Mouse (Mus musculus): Measurements from ENCODE around the gene Camk2b. TPM values are rescaled to one million over a fixed set of nuclear protein-coding genes. Genes with fewer than 3 reads are reported as not detected.

Camk2b gene
- total RNA-seq, 1 experiment from 2014 or later, result 8.3 TPM

DNA sequence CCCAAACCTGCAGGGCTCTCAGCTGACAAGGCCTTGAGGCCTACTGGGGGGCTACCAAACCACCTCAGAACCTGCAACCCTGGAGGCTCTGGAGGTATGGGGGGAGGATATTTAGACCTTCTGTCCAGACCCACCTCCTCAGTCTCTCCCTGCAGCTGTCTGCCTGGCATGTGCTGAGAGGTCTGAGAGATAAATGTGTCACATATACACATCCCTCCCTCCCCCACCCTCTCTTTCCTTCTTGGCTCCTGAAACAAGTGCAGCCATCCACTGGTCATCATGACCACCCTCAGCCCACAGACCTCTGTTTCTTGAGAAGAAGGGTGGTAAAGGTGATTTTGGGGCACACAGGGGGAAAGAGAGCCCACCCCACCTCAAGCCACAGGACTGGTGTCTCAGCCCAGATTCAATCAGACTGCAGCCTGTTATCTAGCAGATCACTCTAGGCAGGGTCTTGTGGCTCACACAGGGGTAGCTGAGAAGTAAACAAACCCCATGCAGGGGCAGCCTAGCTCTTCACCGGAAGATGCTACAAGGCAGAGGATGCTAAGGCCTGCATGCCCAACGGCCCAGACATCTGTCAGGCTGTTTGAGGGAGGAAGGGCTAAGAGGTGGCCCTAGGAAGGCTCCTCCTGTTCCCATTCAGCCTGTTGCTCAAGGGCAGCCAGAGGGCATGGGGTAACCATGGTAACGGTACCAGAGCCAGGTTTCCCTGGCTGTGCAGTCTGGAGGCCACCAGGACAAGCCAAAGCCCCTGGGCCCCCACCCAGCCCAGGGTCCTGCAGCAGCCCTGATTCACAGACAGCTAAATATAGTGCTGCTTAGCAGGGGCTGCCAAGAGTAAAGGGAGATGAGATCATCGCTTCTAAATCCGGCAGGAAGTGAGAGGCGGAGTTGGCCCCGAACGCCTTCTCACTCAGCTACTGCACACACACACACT is 66.1 kb downstream of the Camk2b start:
- ATAC-seq (replicated peaks; ENCODE audit: insufficient number of reproducible peaks, low FRiP score, low TSS enrichment, poor library complexity, severe bottlenecking), result 0 out of 2 replicates have a peak, but pooled peaks have one; percentile 7

DNA sequence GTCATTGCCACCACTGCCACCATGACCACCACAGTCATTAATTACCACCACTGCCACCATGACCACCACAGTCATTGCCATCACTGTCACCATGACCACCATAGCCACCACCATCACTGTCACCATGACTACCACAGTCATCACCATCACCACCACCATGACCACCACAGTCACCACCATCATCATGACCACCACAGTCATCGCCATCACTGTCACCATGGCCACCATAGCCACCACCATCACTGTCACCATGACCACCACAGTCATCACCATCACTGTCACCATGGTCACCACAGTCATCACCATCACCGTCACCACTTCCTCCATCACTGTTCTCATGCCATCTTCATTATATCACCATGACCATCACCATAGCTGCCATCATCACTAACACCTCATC is 67.7 kb downstream of the Camk2b start:
- ATAC-seq (replicated peaks; ENCODE audit: insufficient number of reproducible peaks, low FRiP score, low TSS enrichment, poor library complexity, severe bottlenecking), result no peak

DNA sequence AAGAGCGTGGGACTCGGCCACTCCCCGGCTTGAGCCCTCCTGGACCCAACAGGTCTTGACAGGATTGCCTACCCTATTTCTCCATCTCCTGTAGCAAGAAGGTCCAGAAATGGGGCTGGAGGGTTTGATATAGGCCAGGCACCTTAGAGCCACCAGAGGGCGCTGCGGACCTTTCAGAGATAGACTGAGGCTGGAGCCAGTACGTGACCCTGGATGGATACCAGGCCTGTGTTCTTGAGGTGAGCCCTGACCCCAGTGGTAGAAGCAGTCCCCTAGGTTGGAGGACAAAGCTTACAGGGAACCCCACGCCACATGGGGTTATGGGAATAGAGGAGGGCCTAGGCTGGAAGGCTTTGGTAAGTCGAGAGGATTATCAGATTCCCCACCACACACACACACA is 70.2 kb downstream of the Camk2b start:
- ATAC-seq (replicated peaks; ENCODE audit: insufficient number of reproducible peaks, low FRiP score, low TSS enrichment, poor library complexity, severe bottlenecking), result peak; percentile 58

DNA sequence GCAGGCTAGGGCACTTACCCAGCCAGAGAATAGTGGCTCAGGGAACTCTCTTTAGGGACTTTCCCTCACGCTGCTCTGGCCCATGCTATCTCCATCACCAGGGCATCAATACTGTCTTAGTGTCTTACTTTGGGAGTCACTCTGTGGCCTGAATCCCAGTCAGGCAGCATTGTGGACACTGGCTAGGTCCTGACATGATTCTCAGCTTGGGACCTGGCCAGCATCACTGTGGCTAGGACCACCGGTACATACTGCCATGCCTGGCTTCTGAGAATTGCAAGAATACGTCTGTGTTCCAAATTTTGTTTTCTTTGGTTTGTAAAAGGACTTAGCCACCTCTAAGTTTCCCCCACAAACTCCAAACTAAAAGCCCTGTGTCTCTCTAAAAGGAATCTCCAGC is 71.3 kb downstream of the Camk2b start:
- ATAC-seq (replicated peaks; ENCODE audit: insufficient number of reproducible peaks, low FRiP score, low TSS enrichment, poor library complexity, severe bottlenecking), result no peak

DNA sequence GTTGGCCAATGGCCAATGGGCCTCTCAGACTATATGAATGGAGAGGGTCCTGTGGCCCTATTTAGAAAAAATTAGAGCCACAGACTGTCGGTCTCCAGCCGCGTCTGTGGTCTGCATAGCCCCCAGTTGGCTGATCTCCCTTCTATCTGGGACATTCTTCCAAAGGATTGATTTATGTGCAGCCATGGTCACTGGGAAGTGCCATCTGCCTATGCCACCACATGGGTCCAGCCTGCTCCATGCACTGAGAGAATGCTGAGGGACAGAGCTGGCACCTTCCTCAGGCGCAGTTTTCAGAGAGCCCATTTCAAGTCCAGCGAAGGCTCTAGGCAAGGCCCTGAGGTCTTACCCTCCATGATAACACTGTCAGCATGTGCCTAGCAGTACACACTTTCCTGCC is 72.0 kb downstream of the Camk2b start:
- no peak for ATAC-seq (replicated peaks; ENCODE audit: insufficient number of reproducible peaks, low FRiP score, low TSS enrichment, poor library complexity, severe bottlenecking)

DNA sequence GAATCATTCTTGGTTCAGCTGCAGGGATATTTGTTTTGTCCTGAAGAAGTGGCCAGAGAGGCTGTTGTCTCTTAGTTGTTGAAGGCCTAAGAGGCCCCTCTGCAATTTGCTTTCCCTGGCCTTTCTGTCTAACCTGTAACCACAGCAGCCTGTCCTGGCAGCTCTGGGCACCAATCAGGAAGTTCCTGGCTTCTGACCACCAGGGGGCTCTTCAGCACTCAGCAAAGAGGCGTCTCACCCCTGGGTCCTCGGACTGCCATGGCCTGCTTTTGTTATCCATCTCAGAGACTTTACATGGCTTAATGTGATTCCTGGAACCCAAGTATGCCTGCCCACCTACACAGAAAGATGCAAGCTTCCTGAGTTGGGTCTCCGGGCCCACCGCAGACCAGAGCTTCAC is 75.3 kb downstream of the Camk2b start:
- no peak; the same call in 1 of the 2 replicates for ATAC-seq (replicated peaks; ENCODE audit: insufficient number of reproducible peaks, low FRiP score, low TSS enrichment, poor library complexity, severe bottlenecking)

DNA sequence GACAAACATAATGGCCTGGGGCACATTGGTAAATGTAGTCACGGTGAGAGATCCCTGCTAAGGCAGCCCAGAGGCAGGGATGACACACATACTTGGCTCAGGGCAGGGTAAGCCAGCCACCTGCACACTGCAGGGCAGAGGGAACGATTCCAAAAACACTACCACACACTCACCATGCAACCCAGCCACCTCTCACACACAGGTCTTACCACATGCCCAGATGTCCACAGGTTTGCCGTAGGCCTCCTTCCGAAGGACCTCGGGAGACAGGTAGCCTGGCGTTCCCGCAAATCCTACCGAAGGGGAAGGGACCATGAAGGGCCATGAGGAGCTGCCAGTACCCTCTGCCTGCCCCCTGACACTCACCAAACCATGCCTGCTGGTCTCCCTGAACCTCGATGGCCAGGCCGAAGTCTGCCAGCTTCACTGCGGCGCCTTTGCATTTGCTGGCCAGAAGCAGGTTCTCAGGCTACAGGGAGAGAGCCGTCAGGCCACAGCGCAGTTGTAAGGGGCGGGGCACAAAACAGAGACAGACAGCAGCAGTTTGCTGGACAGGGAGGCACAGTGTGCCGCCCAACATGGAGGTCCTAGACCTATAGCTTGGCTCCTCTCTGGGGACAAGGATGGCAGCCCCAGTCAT is 76.1 kb downstream of the Camk2b start:
- ATAC-seq (replicated peaks; ENCODE audit: insufficient number of reproducible peaks, low FRiP score, low TSS enrichment, poor library complexity, severe bottlenecking), result no peak

DNA sequence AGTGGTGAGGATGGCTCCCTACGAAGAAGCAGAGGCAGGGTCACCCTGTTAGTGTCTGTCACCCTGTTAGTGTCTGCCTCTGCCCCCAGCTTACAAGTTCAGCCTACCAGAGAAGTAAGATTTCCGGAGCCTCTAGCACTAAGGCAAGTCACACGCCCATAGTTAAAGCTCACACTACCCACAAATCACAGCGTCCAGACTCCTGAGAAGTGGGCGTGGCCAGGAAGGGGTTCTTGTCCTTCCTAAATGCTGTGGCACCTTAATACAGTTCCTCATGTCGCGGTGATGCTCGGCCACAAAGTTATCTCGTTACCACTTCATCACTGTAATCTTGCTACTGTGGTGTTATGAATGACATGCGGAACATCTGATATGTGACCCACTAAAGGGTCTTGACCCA is 78.0 kb downstream of the Camk2b start:
- no peak for ATAC-seq (replicated peaks; ENCODE audit: insufficient number of reproducible peaks, low FRiP score, low TSS enrichment, poor library complexity, severe bottlenecking)

DNA sequence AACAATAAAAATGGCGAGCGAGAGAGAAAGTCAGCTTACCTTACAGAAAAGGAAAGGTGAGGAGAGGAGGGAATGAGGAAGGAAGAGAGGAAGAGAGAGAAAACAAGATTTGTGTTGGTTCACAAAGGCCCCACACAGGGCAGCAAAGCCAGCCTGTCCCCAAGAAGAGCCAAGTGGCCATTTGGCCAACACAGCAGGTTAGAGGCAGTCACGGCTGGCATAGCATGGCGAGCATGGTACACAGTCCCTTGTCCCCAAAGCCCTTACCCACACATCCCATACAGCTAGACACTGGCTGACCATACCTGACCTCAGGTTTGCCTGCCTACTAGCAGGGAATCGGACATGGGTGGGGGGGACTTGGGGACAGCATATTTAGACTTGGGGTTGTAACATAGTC is 82.5 kb downstream of the Camk2b start:
- ATAC-seq (replicated peaks; ENCODE audit: insufficient number of reproducible peaks, low FRiP score, low TSS enrichment, poor library complexity, severe bottlenecking), result no peak

DNA sequence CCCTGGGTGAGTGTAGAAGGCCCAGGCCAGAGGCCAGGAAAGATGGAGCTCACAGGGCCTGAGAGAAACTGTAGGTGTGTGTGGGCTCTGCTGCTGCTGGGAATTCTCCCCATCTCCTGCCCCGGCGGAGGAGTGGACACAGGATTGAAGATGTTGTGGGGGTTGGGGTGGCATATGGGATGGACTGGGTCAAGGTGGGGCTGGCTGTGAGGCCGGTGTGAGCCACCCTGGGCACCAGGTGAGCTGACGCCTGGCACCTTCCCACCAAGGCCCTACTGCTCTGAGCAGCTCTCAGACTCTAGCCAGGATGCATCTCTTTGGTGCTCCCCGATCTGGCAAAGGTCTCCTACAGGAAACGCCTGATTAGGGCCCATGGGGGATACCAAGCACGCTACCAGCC is 84.8 kb downstream of the Camk2b start:
- ATAC-seq (replicated peaks; ENCODE audit: insufficient number of reproducible peaks, low FRiP score, low TSS enrichment, poor library complexity, severe bottlenecking), result no peak

DNA sequence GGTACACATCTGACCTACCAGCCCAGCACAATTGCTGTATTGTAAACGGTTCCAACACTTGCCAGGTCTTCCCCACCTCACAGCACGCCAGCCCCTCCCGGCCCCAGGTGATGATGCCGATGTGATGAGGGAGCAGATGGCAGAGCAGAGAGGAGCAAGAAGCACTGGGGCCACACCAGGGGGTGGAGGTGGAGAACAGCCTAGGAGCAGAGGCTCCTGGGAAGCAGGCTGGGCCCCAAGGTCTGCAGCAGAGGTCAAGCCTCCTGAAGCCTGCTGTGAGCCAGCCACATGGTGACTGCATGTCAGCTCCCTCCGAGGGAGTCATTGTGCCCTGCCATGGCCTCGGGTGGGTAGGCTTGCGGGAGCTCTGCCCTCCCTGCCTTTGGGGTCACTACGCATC is 85.6 kb downstream of the Camk2b start:
- ATAC-seq (replicated peaks; ENCODE audit: insufficient number of reproducible peaks, low FRiP score, low TSS enrichment, poor library complexity, severe bottlenecking), result no peak

DNA sequence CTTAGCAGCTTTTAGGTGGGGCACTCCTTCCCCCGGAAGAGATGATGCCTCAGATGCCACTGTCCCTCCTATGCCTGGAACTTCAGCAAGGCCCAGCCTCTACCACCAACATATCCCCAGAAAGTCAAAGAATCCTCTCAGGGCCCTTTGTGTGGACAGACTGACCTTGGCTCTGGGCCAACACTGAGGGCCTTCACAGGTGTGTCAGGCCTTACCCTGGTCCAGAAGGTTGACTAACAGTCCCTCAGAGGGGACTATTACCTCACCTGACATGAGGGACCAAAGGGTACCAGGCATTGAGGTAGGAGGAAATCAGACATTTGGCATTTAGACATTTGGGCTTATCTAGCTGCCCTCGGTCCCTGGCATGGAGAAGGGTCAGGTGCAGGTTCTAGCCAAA is 86.1 kb downstream of the Camk2b start:
- no peak for ATAC-seq (replicated peaks; ENCODE audit: insufficient number of reproducible peaks, low FRiP score, low TSS enrichment, poor library complexity, severe bottlenecking)

DNA sequence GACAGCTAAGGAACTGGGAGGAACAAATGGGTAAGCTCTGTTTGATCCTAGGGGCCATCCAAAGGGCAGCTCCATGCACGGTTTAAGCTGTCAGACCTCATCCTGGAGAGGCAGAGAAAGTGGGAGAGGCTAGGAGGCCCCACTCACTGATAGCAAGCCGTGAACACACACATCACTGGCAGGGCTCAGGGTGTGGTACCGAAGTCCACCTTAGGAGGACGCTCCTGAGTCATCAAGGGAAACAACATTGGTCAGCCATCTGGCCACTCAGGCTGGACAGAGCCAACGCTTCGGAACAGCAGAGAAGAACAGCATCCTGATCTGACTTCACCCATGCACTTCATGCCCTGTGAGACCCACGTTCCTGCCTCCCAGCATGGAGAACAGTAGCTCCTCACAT is 87.1 kb downstream of the Camk2b start:
- ATAC-seq (replicated peaks; ENCODE audit: insufficient number of reproducible peaks, low FRiP score, low TSS enrichment, poor library complexity, severe bottlenecking), result no peak

DNA sequence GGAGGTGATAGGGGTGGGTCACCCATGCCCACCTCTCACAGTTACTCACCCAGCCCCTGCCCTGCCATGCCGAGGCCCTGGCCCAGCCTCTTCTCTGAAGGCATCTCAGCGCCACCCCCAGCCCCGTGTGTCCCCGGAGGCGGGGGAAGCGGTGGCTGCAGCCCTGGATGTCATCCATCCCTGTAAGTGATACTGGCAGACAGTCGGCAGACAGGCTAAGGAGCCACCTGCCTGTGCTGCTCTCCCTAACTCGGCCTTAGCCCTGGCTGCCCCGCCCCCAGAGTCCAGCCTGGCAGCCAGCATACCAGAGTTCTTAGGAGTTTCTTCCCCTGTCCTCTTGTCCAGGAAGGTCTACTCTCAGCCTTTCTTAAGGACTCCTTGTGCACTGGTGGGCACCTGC is 90.1 kb downstream of the Camk2b start:
- no peak for ATAC-seq (replicated peaks; ENCODE audit: insufficient number of reproducible peaks, low FRiP score, low TSS enrichment, poor library complexity, severe bottlenecking)

DNA sequence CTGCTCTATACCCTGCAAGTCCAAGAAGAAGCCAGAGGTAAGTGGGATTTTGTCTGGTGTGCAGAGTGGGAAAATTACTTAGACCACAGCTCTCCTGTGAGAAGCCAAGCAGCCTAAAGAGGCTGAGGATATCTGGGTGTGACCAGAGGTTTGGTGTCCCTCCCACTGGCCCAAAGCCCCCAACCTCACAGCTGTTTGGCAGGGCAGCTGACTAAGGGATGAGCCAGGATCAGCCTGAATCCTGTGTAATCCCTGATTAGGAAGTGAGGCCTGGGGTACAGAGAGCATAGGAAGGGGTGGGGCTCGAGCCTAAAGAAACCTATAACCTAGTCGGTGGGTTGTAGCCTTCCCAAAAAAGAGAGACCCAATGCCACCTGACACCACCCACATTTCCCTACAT is 91.1 kb downstream of the Camk2b start:
- no peak for ATAC-seq (replicated peaks; ENCODE audit: insufficient number of reproducible peaks, low FRiP score, low TSS enrichment, poor library complexity, severe bottlenecking)

DNA sequence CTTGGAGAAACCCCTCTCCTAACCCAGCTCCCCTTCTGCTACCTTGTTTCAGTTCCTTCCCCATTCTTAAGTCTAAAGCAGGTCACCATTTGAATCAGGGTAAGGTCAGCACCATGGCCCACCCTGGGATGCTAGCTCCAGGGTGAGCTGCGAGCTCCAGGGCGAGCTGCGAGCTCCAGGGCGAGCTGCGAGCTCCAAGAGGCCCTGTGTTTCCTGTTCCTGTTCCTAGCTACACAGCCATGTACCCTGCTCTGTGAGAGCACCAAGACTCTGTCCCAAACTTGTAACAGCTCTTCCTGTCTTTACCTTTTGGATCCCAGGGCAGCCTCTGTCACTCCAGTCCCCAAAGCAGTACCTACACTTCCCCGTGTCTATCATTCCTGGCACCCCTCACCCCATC is 92.1 kb downstream of the Camk2b start:
- no peak for ATAC-seq (replicated peaks; ENCODE audit: insufficient number of reproducible peaks, low FRiP score, low TSS enrichment, poor library complexity, severe bottlenecking)

DNA sequence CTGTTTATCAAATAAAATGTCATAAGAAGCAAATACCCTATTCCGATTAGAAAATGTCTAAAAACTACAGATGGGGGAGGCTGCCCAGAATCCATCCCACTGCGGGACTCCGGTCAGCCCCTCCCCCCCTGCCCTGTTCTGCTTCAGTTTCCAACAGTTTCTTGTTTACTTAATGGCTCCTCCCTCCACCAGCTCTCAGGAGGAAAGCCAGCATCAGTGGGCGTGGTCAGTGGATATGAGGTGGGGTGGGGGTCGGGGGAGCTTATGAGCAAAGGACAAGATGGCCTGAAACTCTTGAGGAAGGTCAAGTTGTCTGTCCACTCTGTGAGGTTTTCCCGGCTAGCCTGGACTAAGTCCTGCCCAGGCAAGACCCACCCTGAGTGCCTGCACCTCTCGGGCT is 93.0 kb downstream of the Camk2b start:
- no peak for ATAC-seq (replicated peaks; ENCODE audit: insufficient number of reproducible peaks, low FRiP score, low TSS enrichment, poor library complexity, severe bottlenecking)

DNA sequence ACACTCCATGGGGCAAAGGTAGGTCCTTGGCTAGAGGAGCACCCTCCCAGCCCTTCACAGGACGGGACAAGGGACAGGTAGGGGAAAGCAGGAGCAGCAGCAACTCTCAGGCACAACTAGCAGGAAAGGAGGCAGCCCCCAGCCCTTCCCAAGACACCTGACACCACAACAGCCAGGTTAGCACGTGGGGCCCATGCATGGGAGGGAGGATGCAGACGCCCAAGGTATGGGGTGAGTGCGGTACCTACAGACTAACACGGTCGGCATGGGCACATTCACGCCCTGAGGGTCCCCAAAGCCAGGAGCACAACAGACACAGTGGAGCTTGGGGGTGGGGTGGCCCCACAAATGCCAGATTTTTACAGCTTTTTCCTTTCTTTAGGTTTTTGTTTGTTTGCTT is 95.0 kb downstream of the Camk2b start:
- ATAC-seq (replicated peaks; ENCODE audit: insufficient number of reproducible peaks, low FRiP score, low TSS enrichment, poor library complexity, severe bottlenecking), result no peak

DNA sequence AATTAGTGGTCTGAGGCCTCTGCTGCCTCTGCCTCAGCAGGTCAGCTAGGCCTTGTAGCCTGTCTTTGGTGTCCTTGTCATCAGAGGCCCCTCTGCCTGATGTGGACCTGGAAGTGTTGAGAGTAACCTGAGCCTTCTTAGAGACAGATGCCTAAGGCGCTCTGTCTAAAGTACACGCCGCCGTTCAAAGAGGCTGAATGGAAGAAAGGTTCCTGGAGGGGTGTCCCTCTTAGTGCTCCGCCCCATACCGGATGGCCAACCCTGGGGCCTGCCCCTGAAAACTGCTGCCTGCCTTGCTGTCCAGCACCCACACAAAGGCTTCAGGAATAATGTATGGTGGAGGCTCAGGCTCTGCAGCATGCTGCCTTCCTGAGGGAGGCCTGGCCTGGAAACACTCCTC is 97.9 kb downstream of the Camk2b start:
- ATAC-seq (replicated peaks; ENCODE audit: insufficient number of reproducible peaks, low FRiP score, low TSS enrichment, poor library complexity, severe bottlenecking), result no peak

DNA sequence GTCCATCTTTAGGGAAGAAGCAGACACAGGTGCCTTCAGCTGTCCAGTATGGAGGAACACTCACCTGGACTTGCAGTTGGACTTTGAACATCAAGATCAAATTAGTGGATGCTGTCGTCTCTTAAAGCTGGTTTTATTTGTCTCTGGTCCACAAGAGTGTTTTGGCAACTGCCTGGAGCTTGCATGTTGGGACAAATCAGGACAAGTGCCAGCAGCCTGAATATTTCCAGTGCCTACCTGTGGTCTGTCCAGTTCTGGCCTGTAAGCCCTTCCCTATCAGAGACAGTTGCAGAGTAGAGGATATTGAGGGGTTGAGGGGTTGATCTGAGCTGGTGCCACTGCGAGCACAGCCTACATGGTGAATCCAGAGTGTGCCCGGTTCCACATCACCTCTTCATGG is 99.4 kb downstream of the Camk2b start:
- ATAC-seq (replicated peaks; ENCODE audit: insufficient number of reproducible peaks, low FRiP score, low TSS enrichment, poor library complexity, severe bottlenecking), result no peak

All from monocyte, adult 5-6 weeks (primary cell).